Mouse (Mus musculus): Measurements from ENCODE around the gene Efcab9. TPM values are rescaled to one million over a fixed set of nuclear protein-coding genes. Genes with fewer than 3 reads are reported as not detected.

The Efcab9 gene
- polyA plus RNA-seq (2021; fragmentation: Nextera tagmentation), result 0.72 and 0.98 TPM in 2 replicates
- long read RNA-seq, experiment 1, partial matches to known transcripts, result 0 of 5 reads
- long read RNA-seq, experiment 1, other reads (novel, unspliced or antisense), result 3 of 5 reads
- long read RNA-seq, experiment 2, partial matches to known transcripts, result 0 of 1 reads
- long read RNA-seq, experiment 2, other reads (novel, unspliced or antisense), result 1 of 1 reads

DNA sequence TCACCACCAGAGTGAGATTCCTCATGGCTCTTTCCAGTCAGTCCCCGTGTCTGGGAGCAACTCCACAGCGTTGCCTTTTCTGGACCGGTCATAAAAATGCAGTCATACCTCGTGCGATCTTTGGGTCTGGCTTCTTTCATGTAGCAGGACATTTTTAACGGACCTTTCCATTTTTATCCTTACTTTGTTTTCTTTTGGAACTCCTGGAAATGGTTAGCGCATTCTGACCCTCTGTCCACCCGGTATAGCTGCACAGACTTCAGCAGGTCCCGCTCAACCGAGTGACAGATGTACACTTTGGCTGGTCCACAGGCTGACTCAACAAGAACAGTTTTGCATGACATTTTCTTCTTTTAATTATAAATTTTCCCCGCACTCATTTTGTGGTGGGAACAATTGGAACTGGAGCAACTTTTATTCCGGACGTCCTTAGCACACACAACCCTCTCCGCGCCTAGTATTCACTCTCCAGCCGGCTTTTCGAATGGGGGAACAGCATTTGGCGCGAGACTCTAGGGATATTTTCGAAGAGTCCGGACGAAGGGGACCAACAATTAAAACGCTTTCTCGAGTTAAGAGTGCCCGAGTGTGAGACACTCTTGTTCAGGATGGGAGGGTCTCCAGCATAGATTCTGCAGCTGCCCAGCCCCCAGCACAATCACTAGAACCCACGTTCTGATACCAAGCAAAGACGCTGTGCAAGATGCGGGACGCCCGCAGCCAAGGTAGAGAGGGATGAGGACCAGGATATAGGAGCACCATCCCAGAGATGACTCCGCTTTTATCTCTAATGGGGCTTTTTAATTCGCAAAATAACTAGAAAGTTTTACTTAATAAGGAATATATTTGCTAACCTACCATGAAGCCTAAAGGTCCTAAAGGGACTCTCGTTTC lies at the start of gene Efcab9:
TSS of gene Efcab9 (minus strand) at position 211 of the 894 bp plus-strand sequence.

DNA sequence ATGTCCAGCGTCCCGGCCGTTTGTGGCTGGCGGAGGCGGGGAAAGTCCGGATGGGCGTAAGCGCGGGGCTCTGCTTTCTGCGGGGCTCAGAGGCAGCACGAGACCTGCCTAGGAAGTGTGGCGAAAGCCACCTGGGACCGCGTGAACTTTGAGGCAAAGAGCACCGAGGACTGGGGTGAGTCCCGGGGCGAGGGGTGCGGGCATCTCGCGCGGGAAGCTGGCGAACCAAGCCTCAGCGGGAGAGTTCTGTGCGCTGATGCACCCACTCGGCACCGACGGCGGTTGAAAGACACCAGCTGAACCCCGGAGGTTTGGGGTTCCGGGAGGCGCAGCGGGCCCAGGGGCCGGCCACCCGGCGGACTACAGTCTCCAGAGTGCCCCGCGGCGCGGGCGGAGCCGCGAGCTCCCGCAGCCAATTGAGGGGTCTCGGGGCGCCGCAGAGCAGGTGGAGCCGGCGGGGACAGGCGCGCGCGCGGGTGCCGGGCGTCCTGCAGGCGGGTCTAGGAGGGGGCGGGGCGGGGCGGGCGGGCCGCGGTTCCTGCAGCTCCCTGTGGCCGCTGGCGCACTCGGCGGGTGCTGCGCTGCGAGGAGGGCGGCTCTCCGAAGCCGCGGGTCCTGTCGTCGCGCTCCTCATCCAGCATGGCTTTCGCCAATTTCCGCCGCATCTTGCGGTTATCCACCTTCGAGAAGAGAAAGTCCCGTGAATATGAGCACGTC lies 1.0 kb upstream of the Efcab9 start, which contains the start of gene Stk10:
TSS of gene Stk10 (plus strand) at position 541 of the 717 bp plus-strand sequence.

Other genes starting within 250 kb of the Efcab9 start
- 7.7 and 17.6 TPM in 2 replicates for gene Hba-a1, start 248.6 kb downstream of the Efcab9 start, polyA plus RNA-seq (2021; fragmentation: Nextera tagmentation)
- 0.65 TPM in 1 of 2 replicates, not detected in the other for gene Hbq1b, start 245.1 kb downstream of the Efcab9 start, polyA plus RNA-seq (2021; fragmentation: Nextera tagmentation)
- 17.7 and 48.7 TPM in 2 replicates for gene Hba-a2, start 235.6 kb downstream of the Efcab9 start, polyA plus RNA-seq (2021; fragmentation: Nextera tagmentation)
- 1.4 and 2.0 TPM in 2 replicates for gene Hbq1a, start 232.0 kb downstream of the Efcab9 start, polyA plus RNA-seq (2021; fragmentation: Nextera tagmentation)
- gene Sh3pxd2b, start 184.3 kb downstream of the Efcab9 start, polyA plus RNA-seq (2021; fragmentation: Nextera tagmentation), result 1.2 and 2.1 TPM in 2 replicates
- gene Ubtd2, start 76.7 kb downstream of the Efcab9 start, polyA plus RNA-seq (2021; fragmentation: Nextera tagmentation), result 7.5 and 10.9 TPM in 2 replicates
- 1.0 and 1.3 TPM in 2 replicates for gene Stk10, start 1.2 kb upstream of the Efcab9 start, polyA plus RNA-seq (2021; fragmentation: Nextera tagmentation)
- gene Fbxw11, start 110.6 kb upstream of the Efcab9 start, polyA plus RNA-seq (2021; fragmentation: Nextera tagmentation), result 78.2 and 132 TPM in 2 replicates